Mouse (Mus musculus) forebrain, postnatal 0 days (tissue): ENCODE data around the gene Gfap. TPM values are rescaled to one million over a fixed set of nuclear protein-coding genes. Genes with fewer than 3 reads are reported as not detected.

ENCODE experiments used
- ATAC-seq: fragments of 200-750 bp; cut with Nextera tagmentation; 2 replicates; pipeline ENCODE4 v1.8.0; 2017; ENCODE audit warnings: mild to moderate bottlenecking, moderate library complexity
- DNase-seq: peaks from one replicate; pipeline ENCODE4 v3.0.0-alpha.2; 2015
- H3K27ac ChIP-seq: fragments of 300-500 bp; sonication (generic); 2 replicates; pipeline ENCODE4 v1.5.1; 2014; ENCODE audit warnings: low read depth, mild to moderate bottlenecking, antibody characterized with exemption, low read length, moderate library complexity, mixed read lengths
- H3K27me3 ChIP-seq: fragments of 300-500 bp; sonication (generic); 2 replicates; pipeline ENCODE4 v1.6.1; 2014; ENCODE audit warnings: mild to moderate bottlenecking, low read length, mixed read lengths; ENCODE audit not compliant: insufficient read depth
- H3K36me3 ChIP-seq: fragments of 300-500 bp; sonication (generic); 2 replicates; pipeline ENCODE4 v1.6.1; 2014; ENCODE audit warnings: mild to moderate bottlenecking, moderate library complexity; ENCODE audit not compliant: insufficient read depth
- H3K4me1 ChIP-seq: fragments of 300-500 bp; sonication (generic); 2 replicates; pipeline ENCODE4 v1.6.1; 2014; ENCODE audit warnings: antibody characterized with exemption; ENCODE audit not compliant: insufficient read depth
- H3K4me2 ChIP-seq: fragments of 300-500 bp; sonication (generic); 2 replicates; pipeline ENCODE4 v1.6.1; 2014; ENCODE audit warnings: low read depth, mild to moderate bottlenecking, moderate library complexity
- H3K4me3 ChIP-seq: fragments of 300-500 bp; sonication (generic); 2 replicates; pipeline ENCODE4 v1.5.1; 2014; ENCODE audit warnings: low read depth, low read length, mixed read lengths
- H3K9ac ChIP-seq: fragments of 300-500 bp; sonication (generic); 2 replicates; pipeline ENCODE4 v1.6.1; 2014; ENCODE audit warnings: mild to moderate bottlenecking
- H3K9me3 ChIP-seq: fragments of 300-500 bp; sonication (generic); 2 replicates; pipeline ENCODE4 v1.6.1; 2016; ENCODE audit warnings: low read length
- CTCF ChIP-seq: sonication (generic); IDR thresholded peaks from 2 replicates; pipeline ENCODE4 v1.5.1; 2016; ENCODE audit warnings: antibody characterized with exemption, control low read depth, low read depth
- WGBS: fragments of 180-500 bp; shearing (Covaris S2); extraction: QIAGEN DNeasy Blood & Tissue Kit; methylation state at CpG from one replicate; pipeline ENCODE4 v1.1.7; 2014; 5-methylcytosine and 5-hydroxymethylcytosine counted together
- polyA plus RNA-seq: library from polyadenylated mRNA; unstranded; fragments of >200 nt; fragmentation: Nextera tagmentation; extraction: Ambion mirVana; gene quantifications from 2 replicates; pipeline ENCODE4 v1.2.1, GENCODE M21; 2015
- total RNA-seq: library from RNA; depleted of rRNA; stranded (reverse); fragments of >200 nt; gene quantifications from 2 replicates; pipeline ENCODE4 v1.2.3, GENCODE M21; 2014; rRNA removed

Gfap gene
- total and polyA plus RNA-seq, 2 experiments from 2014 or later = 44.4 to 52.6 TPM

GRCm38 (mm10) chr11:102837385-102837784 is 63.3 kb downstream of the Gfap start:
- WGBS = 91% methylated on average over 1 of the region's 1 CpGs
- no peak for TF ChIP-seq CTCF
- H3K36me3 ChIP-seq = peaks cover 52% of the 10 kb centered on the region
- no peak overlapping the region for H3K4me3 ChIP-seq
- no peaks in the 10 kb centered on the region for H3K27me3 ChIP-seq
- no peak overlapping the region for H3K27ac ChIP-seq
- H3K4me2 ChIP-seq = no peak overlapping the region
- DNase-seq (no peak), ATAC-seq (no peak)
- H3K4me1 ChIP-seq = no peaks in the 10 kb centered on the region
- no peak overlapping the region for H3K9ac ChIP-seq
- H3K9me3 ChIP-seq = no peaks in the 10 kb centered on the region

Other genes starting within 250 kb of the Gfap start
- gene Meioc, start 237.2 kb downstream of the Gfap start, total RNA-seq = not detected in 2 replicates
- gene Meioc, start 237.2 kb downstream of the Gfap start, polyA plus RNA-seq = 0.08 and 0.10 TPM in 2 replicates
- 33.6 and 36.9 TPM in 2 replicates for gene Ccdc43, start 203.1 kb downstream of the Gfap start, total RNA-seq
- gene Ccdc43, start 203.1 kb downstream of the Gfap start, polyA plus RNA-seq = 32.1 and 36.6 TPM in 2 replicates
- 37.9 and 49.9 TPM in 2 replicates for gene Adam11, start 139.5 kb downstream of the Gfap start, total RNA-seq
- gene Adam11, start 139.5 kb downstream of the Gfap start, polyA plus RNA-seq = 14.1 and 17.6 TPM in 2 replicates
- 25.3 and 26.5 TPM in 2 replicates for gene Gjc1, start 81.2 kb downstream of the Gfap start, total RNA-seq
- gene Gjc1, start 81.2 kb downstream of the Gfap start, polyA plus RNA-seq = 22.6 and 24.1 TPM in 2 replicates
- gene Higd1b, start 65.1 kb downstream of the Gfap start, total RNA-seq = 5.3 and 10.3 TPM in 2 replicates
- 13.8 and 18.1 TPM in 2 replicates for gene Higd1b, start 65.1 kb downstream of the Gfap start, polyA plus RNA-seq
- 63.2 and 71.7 TPM in 2 replicates for gene Eftud2, start 19.9 kb downstream of the Gfap start, total RNA-seq
- 111 and 118 TPM in 2 replicates for gene Eftud2, start 19.9 kb downstream of the Gfap start, polyA plus RNA-seq
- gene Ccdc103, start 19.7 kb downstream of the Gfap start, total RNA-seq = 3.1 and 4.4 TPM in 2 replicates
- gene Ccdc103, start 19.7 kb downstream of the Gfap start, polyA plus RNA-seq = 2.7 and 2.9 TPM in 2 replicates
- gene Fam187a, start 15.7 kb downstream of the Gfap start, total RNA-seq = 0.38 TPM in 1 of 2 replicates, not detected in the other
- not detected in 2 replicates for gene Fam187a, start 15.7 kb downstream of the Gfap start, polyA plus RNA-seq
- gene Kif18b, start 24.2 kb upstream of the Gfap start, total RNA-seq = 3.2 and 6.6 TPM in 2 replicates
- 0.54 and 0.70 TPM in 2 replicates for gene Kif18b, start 24.2 kb upstream of the Gfap start, polyA plus RNA-seq
- gene C1ql1, start 45.8 kb upstream of the Gfap start, total RNA-seq = 10.3 and 11.8 TPM in 2 replicates
- gene C1ql1, start 45.8 kb upstream of the Gfap start, polyA plus RNA-seq = 3.9 and 5.4 TPM in 2 replicates
- 63.2 and 64.1 TPM in 2 replicates for gene Nmt1, start 127.3 kb upstream of the Gfap start, total RNA-seq
- gene Nmt1, start 127.3 kb upstream of the Gfap start, polyA plus RNA-seq = 35.0 and 36.7 TPM in 2 replicates
- gene Dcakd, start 127.4 kb upstream of the Gfap start, total RNA-seq = 136 and 148 TPM in 2 replicates
- gene Dcakd, start 127.4 kb upstream of the Gfap start, polyA plus RNA-seq = 173 and 191 TPM in 2 replicates
- gene Plcd3, start 200.7 kb upstream of the Gfap start, total RNA-seq = 8.5 and 8.8 TPM in 2 replicates
- gene Plcd3, start 200.7 kb upstream of the Gfap start, polyA plus RNA-seq = 3.6 TPM in 2 replicates
- 27.2 and 28.5 TPM in 2 replicates for gene Acbd4, start 200.8 kb upstream of the Gfap start, total RNA-seq
- 20.1 and 27.1 TPM in 2 replicates for gene Acbd4, start 200.8 kb upstream of the Gfap start, polyA plus RNA-seq
- 19.0 and 20.5 TPM in 2 replicates for gene Hexim1, start 215.3 kb upstream of the Gfap start, total RNA-seq
- 3.7 and 3.9 TPM in 2 replicates for gene Hexim1, start 215.3 kb upstream of the Gfap start, polyA plus RNA-seq
- gene Hexim2, start 231.5 kb upstream of the Gfap start, total RNA-seq = 30.8 and 47.0 TPM in 2 replicates
- 16.5 and 27.9 TPM in 2 replicates for gene Hexim2, start 231.5 kb upstream of the Gfap start, polyA plus RNA-seq